Mouse (Mus musculus) cerebellum, postnatal 14 days (tissue): ENCODE results near the gene Stoml1.
A peak's percentile ranks its signal among the peaks of the same experiment; 100 is the strongest.
"Not testable (repeated sequence)": the region's sequence is repeated elsewhere in the genome, so short reads cannot be mapped to it uniquely, and the experiment has no call there.

Experiments used
- DNase-seq, 2 experiments: peaks; one replicate each; pipeline ENCODE4 v3.0.0; 2021; ENCODE audit warnings: mixed read lengths in 2 of 2

The Stoml1 gene

DNA sequence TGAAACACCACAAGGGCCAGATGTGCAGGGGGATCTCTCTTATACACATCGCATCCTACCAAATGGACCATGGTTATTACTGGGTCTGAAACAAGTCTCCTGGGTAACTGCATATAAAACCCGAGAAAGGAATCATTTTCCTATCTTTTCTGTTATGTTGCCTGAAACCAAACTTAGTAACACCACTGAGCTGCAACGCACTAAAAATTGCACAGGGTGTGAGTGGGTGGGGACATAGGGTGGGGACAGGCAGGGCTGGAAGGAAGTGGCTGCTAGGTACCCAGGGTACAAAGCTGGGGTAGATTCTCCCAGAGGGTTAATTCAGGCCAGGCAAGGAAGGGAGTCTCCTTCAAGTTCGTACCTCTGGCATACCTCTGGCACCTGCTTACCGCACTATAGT, 10.3 kb upstream of the Stoml1 start:
- no peak for DNase-seq

DNA sequence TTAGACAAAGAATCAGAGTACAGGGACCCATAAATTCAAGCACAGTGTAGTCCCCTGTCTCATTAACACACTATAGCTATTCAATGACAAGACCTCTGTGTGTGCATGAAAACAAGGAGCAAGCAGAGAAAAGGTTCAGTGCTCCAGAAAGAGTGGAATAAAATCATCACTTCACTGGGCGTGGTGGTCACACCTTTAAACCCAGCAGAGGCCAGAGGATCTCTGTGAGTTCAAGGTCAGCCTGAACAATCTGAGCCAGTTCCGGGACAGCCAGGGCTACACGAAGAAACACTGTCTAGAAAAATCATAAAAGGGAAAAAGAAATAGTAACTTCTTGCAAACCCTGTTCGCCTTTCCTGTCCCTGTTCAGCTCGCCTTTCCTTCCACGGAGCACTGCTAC, 9.3 kb upstream of the Stoml1 start:
- DNase-seq = no peak

- DNase-seq = no peak
Observed at GRCm38 (mm10) chr9:58246083-58246591, 6.8 kb upstream of the Stoml1 start.

DNA sequence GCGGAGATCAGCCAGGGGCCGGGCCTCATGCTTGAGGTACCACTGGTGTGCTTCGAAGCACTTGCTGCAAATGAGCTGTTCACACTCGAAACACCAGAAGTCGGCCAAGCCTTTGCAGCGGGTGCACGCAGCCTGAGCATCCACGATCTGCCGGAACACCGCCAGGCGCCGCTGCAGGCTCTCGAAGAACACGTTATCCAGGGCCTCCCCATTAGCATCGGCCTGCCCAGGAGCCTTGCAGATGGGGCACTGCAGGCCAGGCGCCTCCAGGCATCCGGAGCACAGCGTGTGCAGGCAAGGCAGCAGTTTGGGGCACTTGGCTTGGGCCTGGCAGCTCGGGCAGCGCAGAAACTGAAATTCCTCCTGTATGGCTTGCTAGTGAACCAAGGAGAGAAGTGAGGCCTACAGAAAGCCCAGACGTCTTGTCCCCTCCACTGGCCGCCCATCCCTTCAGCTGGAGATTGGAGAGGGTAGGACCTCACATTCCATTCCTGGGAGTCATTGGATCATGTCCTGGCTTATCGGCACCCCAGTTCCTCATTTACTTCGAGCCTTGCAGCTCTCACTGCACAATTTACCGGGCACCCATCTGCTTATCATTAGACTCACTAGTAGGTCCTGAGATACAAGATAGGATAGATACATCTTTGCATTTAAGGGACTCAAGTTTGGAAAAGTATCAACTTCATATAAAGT, 5.8 kb upstream of the Stoml1 start:
- DNase-seq = peak; percentile 85 to 88

DNA sequence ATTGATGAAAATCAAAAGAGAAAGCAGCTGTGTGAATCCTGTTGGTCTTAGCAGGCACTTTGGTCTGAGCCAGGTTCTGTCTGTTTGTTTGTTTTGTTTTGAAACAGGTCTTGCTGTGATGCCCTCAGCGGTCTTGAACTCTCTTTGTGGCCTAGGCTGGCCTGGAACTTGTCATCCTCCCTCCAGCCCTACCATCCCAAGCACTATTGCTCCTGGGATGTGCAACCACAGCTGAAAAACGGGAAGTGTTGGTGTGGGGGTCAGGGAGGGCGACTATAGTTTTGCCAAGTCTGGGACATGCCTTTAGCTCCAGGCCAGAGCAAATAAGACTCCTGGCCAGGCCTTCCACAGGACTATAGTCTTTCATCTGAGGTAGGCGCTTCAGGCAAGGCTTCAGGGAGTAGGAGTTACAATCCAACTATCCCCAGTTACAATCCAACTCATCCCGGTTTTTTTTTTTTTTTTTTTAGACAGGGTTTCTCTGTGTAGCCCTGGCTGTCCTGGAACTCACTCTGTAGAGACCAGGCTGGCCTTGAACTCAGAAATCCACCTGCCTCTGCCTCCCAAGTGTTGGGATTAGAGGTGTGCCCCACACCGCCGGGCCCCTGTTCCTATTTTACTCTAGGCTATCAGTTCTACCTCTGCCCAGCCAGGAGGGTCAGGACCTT, 4.1 kb upstream of the Stoml1 start:
- DNase-seq = no peak

DNA sequence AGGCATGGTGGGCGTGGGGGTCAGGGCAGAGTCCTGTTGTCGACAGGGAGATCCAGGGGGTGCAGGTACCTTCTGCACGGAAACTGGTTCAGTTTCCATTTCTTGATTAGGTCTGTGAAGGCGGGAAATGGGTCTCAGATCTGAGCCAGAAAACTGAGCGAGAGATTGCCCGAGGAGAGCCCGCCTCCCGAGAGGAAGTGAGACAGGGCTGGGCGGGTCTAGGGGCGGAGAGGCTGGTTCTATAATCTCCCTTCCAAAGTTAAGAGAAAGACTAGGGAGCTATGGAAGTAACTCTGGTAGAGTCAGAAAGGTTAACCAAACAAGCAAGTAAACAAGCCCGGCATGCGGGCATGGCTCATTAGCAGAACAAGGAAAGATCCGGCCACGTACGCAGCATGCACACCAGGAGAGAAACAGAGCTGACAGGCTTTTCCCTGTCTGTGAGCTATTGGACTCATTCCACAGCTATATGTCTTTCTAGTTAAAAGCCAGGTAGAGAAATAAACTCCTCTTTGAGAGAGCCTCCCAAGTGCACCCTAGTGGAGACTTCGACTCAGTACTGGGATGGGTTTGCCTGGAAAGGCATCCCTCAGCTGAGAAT, 3.3 kb upstream of the Stoml1 start, which contains the start of gene Pml:
Gene Pml, minus strand, starts transcription at position 195 of the 601 bp plus-strand sequence.
- peak; percentile 50 to 63 for DNase-seq

DNA sequence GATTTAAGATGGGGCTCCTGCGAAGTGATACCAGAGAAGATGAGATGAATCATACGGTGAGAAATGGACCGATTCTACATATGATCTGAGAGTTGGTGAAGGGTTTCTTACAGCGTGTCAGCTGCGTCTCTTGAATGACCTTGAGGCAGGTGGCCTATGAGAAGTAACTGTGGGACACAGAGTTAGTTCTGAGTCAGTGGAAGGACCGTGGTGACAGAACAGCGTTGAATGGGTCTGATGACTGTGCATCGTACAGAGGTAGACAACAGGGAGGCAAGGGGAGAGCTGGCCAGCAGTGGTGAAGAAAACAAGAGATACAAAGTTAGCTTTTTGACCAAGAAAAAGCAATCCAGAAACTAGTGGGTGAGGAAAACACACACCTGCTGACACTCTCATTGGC, 2.6 kb upstream of the Stoml1 start:
- no peak for DNase-seq

GRCm38 (mm10) chr9:58250730-58251129, 2.2 kb upstream of the Stoml1 start:
- not testable (repeated sequence) for DNase-seq

DNA sequence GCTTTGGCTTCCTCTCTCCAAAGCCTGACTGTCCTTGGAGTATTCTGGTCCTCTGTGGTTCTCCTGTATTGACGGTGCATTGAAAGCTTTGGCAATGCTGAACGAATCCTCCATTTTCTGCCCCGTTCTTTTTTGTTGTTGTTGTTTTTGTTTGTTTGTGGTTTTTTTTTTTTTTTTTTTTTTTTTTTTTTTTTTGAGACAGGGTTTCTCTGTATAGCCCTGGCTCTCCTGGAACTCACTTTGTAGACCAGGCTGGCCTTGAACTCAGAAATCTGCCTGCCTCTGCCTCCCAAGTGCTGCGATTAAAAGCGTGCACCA, 800 bp downstream of the Stoml1 start:
- not testable (repeated sequence) for DNase-seq

DNA sequence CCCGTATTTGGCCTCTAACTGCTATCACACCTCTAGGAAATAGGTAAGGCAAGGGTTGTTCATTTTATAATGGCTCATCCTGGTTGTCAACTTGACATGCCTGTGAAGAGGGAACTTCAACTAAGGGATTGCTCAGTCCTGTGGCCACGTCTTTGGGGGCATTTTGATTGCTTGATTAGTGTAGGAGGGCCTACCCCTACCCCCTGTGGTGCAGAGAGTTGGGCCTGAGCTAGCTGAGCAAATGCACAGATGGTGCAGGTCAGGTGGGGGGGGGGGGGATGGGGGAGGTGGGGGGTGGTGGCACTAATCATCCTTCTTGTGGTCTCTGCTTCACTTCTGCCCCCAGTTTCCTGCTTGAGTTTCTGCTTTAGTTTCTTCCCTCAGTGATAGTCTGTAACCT, 2.1 kb downstream of the Stoml1 start:
- DNase-seq = peak in 1 of 2 experiments; percentile 38

- DNase-seq = no peak
Observed at GRCm38 (mm10) chr9:58255704-58256685, 3.0 kb downstream of the Stoml1 start.

DNA sequence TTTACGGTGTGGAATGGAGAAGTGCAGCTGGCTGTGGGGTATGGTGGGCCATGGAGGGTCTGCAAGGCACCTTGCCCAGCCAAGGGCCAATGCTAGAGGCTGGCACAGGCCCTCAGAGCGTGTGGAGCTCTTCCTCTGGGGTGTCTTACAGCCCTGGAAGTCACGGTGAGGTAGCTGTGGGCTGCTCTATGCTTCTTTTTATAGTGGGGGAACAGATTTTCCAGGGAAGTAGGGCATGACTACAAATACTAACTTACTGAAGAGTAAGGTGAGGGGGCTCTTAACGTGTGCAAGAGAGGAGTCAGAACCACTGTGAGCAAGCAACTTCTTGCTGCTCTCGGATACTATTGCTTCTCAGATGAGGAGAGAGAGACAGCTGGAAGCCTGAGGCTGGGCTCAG, 9.5 kb downstream of the Stoml1 start:
- DNase-seq = no peak

GRCm38 (mm10) chr9:58265368-58265767, 12.4 kb downstream of the Stoml1 start:
- DNase-seq = no peak

DNA sequence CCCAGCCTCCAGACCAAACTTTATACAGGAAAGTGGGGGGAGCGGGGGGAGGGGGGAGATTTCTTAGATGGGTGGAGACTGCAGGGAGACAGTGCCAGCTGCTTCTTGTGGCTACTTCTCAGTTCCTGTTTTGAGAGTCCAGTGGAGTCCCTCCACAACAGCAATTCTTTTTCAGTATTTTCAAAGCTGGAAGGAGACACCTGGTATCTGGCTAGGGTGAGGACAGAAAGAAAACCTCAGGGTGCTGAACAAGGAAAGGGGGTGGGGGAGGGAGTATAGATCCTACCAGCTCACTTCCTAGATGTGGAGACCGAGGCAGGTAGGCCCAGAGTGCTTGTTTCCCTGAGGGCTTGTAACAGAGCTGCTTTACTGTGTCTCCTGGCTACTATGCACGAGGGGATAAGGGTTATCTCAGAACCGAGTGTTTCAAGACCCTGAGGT, 13.6 kb downstream of the Stoml1 start:
- DNase-seq = no peak

- DNase-seq = no peak
Observed at GRCm38 (mm10) chr9:58267046-58267445, 14.1 kb downstream of the Stoml1 start.

DNA sequence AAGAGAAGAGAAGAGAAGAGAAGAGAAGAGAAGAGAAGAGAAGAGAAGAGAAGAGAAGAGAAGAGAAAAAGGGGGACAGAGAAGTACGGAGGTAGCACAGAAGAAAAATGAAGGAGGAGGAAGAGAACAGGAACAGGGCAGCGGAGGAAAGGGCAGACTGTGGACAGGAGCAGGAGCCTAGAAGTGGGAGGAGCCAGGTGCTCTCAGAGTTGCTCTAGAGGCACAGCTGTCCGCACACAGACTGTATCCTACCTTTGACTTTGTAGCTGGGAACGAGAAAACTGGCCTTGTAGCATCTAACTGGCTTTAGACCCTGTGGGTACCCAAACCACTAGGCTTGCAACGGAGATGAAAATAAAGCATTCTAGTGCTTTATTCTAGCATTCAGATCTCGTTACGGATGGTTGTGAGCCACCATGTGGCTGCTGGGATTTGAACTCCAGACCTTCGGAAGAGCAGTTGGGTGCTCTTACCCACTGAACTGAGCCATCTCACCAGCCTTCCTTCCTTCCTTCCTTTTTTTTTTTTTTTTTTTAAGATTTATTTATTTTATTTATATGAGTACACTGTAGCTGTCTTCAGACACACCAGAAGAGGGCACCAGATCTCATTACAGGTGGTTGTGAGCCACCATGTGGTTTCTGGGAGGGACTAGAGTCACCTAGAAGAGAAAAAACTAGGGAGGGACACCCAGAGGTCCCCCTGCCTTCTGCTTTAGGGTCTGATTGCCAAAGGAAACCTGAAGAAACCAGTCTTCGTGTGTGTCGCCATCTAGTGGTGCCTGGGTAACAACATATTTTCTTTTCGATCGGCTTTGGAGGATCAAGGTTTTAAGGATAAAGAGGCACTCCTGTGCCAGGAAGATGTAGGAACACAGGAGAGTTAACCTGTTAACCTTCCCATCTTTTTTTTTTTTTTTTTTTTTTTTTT, 15.7 kb downstream of the Stoml1 start:
- peak; percentile 74 to 84 for DNase-seq

DNA sequence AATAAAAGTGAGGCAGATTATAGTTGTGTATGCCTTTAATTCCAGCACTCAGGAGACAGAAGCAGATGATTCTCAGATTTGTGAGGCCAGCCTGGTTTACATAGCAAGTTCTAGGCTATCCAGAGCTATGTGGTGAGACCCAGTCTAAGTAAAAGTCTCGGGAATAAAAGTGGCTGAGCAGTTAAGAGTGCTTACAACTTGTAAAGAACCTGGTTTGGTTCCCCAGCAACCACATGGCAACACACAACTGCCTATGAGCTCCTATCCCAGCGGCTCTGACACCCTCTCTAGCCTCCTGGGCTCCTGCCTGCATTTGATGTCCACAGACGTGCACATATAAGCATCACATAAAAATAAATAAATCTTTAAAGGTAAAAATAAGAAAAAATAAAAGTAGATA, 17.1 kb downstream of the Stoml1 start:
- DNase-seq = no peak

DNA sequence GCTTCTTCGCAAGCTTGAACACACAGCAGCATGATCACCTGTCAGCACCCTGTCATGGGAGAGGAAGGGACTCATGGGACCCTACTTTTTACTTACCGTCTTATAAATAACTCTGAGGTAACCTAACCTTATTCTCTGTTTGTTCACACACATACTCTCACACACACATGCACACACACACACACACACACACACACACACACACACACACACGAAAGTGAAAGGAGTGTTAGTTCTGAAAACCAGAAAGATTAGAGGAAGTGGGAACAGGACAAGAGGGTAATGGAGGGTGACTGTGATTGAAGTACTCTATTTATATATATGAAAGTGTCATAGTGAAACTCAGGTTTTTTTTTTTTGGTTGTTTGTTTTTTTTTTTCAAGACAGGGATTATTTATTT, 18.1 kb downstream of the Stoml1 start:
- DNase-seq = no peak

DNA sequence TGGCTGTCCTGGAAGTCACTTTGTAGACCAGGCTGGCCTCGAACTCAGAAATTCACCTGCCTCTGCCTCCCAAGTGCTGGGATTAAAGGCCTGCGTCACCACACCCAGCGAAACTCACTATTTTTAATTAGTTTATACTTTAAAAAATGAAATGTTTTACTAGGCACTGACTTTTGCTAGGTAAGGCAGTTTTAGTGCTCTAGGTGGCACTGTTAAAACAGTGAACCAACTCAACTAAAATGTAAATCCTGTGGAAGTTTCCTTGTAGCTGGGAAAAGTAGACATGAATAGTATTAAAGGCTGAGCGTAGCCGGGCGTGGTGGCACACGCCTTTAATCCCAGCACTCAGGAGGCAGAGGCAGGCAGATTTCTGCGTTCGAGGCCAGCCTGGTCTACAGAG, 18.6 kb downstream of the Stoml1 start:
- DNase-seq = not testable (repeated sequence)

GRCm38 (mm10) chr9:58272068-58272541, 19.1 kb downstream of the Stoml1 start:
- DNase-seq = no peak

- no peak for DNase-seq
Observed at GRCm38 (mm10) chr9:58272855-58273254, 19.9 kb downstream of the Stoml1 start.
